Mouse (Mus musculus) brain, embryonic 18.5 days (tissue): ENCODE results near the gene Igf2bp1.
"Not testable (repeated sequence)": the region's sequence is repeated elsewhere in the genome, so short reads cannot be mapped to it uniquely, and the experiment has no call there.

ENCODE experiments used
- DNase-seq: peaks from one replicate; pipeline ENCODE4 v3.0.0-alpha.2; 2012; ENCODE audit warnings: low read depth, low spot score

Gene Igf2bp1

DNA sequence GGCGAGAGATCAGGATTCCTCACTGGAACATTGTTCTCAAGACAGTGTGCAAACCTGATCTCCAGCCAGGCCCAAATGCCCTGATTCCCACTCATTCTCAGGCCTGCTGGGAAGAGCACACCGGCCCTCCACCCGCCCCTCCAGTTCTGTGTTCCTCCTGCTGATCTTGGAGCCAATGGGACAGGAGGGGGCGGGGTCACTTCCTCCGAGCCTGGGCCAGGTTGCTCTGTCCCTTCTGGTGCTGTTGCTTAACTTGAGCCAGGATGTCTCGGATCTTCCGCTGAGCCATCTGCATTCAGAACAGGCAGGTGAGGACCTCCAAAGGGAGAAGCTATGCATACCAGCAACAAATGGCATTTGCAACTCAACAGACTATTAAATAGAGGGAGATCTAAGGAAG is 42.4 kb downstream of the Igf2bp1 start:
- DNase-seq: no peak

DNA sequence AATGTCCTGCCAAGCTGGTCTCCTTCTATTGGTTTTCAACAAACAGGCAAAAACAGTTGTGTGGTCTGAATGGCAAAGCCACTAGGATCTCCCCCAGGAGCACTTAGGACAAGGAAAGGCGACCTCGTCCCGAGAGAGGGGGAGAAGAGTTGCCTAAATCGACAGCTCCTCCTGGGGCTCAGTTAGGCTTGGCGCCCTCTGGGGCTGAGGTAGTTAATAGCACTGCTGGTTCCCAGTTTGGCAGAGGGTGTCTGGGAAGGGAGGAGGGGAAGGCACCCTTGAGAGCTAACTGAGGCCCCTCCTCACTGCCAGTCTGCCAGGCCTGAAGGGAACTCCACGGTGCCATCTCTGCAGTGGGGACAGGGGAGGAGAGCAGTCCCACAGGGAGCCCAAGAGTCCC is 46.6 kb downstream of the Igf2bp1 start:
- no peak for DNase-seq

DNA sequence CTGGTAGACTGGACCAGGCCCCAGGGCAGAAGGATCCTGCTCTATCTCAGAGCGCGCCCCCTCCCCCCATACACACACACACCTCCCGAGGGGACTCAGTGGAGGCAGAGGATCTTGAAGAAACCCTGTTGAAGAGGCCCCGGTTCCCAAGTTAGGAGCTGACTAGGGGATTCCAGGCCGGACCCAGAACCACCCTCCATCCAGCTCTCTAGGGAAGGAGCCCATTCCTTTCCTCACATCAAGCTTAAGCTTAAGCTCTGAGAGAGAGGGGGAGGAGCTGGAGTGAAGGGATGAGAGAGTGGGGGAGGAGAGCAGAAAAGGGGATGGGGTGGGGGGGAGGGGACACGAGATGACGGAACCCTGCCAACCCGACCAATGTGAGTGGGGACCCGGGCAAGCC is 47.5 kb downstream of the Igf2bp1 start:
- no peak for DNase-seq

DNA sequence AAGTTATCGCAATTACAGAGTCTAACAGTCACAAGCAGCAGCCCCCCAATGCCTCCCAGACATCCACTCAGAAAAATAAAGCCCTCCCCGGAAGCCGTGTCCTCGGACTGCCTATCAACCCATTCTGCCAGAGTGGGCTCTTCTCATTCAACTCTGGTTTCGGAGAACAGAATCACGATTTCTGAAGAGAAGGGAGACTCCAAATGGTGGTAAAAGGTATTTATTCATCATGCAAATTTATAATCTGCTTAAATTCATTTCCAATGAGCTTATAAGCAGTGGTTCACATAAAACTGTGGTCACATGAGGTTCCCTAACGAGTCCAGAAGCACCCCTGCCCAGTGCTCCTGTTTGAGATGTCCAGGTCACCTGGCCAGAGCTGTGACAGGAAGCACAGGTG is 48.3 kb downstream of the Igf2bp1 start:
- no peak for DNase-seq

DNA sequence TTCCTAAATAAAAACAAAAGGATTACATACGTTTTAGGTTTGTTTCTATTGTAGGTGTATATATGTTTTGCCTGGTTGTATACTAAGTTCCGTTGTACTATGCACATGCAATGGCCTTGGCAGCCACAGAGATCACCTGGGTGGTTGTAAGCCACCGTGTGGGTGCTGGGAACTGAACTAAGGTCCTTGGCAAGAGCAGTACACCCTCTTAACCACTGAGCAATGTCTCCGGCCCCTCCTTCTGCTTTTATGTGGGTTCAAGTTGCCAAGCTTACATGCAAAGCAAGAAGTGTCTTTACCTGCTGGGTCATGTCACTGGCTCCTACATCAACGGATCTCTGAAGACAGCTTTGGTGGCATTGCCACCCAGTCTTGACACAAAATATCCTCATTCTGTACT is 52.4 kb downstream of the Igf2bp1 start:
- DNase-seq: no peak

DNA sequence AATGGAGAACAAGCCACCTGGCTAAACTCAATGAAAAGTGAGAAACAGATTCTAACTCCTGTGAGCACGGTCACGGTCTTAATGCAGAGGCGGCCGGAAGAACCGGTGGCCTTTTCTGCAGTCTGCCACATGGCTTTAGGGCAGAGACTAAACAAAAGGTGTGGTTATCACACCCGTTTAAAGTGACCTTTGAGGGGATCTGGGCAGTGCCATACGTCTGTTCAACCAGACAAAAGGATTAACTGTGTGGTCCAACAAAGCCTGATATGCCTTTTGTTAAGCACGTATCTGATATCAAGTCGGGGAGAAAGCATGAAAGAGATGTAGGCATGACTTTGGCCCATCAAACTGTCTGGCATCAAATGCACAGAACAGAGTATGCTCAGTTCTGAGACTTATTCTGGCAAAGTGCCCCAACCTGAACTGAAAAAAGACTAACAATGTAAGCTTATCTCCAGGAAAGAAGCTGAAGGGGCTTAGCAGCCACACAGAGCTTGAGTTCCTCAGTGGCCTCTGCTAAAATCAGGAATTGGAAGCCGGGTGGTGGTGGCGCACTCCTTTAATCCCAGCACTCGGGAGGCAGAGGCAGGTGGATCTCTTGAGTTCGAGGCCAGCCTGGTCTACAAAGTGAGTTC is 59.8 kb downstream of the Igf2bp1 start:
- no peak for DNase-seq

DNA sequence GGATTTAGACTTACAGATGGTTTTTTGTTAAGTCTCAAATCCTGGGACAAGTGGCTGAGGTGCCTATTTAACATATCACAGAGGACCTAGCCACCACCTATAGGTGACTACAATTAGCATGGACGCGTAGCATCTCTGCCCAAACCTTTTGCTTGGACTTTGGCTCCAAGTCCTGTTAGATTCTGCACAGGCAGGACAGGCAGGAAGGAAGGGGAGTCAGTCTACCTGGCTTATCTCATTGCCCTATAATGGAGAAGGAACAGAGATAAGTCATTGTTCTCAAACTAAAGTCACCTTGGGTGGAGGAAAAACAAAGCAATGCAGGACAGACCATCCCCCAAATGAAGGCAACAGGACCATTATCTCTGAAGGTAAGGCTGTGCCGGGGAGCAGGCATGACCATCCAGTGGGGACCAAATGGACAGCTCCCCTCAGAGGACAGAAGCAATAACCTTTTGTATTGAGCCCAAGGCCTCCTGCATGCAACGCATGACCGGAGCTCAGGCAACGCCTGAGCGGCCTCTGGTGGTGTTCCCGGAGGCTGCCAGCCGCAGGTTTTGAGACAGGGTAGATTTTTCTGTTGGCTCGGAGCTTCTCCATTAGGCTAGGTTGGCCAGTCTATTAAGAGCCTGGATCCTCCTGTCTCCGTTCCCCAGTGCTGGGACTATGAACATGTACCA is 65.8 kb downstream of the Igf2bp1 start:
- DNase-seq: no peak

DNA sequence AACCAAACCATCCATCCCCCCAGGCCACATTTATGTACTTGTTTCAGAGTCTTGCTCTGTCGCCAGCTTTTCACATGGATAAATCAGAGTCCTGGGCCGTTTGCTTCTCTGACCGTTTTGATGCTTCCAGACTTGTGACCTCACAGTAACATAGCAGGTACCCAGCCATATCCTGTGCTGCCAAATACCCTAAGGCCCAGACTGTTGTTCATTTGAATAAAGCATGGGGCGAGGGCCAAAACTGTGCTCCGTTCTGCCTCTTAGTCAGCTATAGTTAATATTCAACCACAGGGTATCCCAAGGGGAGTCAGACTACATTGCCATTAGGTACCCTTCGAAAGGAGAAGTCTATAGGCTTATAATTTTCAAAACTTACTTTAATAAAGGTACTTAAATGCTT is 69.3 kb downstream of the Igf2bp1 start:
- DNase-seq: no peak

DNA sequence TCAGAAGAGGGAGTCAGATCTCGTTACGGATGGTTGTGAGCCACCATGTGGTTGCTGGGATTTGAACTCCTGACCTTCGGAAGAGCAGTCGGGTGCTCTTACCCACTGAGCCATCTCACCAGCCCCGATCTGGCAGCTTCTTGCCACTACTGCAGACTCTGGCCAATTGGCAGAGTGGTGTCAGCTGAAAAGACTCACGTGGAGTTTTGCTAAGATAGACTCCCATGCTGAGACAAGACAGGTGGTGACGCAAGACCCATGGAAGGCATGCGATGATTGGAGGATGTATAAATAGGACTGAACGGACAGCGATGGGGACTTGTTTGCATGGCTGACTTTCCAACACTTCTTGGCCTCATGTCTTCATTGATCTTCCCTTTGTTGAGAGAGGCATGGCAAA is 73.6 kb downstream of the Igf2bp1 start:
- DNase-seq: not testable (repeated sequence)

DNA sequence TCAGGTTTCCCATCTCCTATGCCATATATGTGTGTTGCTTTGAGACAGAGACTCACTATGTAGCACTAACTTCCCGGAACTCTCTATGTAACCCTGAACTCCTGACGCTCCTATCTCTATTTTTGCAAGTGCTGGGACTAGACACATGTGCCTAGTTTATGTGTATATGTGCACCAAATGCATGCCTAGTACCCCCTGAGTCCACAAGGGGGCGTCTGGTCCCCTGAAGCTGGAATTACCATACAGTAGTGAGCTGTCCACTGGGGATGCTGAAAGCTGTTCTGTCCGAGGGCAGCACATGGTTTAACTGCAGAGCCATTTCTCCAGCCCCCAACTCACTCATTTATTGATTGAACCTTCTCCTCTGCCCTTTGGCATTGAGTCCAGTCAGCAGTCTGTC is 79.3 kb downstream of the Igf2bp1 start:
- no peak for DNase-seq

DNA sequence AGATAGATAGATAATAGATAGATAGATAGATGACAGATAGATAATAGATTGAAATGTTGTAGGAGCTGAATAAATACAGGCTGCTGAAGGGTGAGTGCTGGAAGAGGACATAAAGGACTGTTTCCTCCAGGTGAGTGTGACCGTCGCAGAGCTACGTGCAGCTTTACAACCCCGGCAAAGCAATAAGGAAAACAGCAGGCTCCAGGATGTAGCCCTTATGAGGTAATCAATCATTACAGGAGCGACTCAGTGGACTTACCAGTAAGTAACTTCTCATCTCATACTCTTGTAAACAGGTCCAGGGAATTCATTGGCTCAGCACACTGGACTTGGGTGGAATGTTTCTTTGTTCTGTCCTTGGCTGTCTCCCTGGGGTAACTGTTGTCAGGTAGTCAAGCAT is 79.8 kb downstream of the Igf2bp1 start:
- no peak for DNase-seq

DNA sequence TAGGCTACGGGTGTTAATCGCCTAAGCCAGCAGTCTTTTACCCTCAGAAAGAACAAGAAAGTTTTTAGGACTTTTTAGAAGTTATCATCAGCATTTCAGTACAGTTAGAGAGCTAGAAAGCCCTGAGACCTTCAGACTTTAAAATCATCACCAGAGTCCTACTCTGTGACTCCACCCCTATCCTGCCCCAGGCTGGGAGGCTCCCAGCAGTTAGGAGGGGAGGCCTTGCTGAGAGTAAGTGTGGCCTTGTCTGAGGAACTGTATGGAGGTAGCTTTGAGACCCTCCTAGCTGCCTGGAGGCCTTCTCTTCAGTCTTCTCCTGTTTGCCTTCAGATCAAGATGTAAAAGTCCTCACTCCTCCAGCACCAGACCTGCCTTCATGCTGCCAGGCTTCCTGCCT is 81.5 kb downstream of the Igf2bp1 start:
- DNase-seq: no peak

DNA sequence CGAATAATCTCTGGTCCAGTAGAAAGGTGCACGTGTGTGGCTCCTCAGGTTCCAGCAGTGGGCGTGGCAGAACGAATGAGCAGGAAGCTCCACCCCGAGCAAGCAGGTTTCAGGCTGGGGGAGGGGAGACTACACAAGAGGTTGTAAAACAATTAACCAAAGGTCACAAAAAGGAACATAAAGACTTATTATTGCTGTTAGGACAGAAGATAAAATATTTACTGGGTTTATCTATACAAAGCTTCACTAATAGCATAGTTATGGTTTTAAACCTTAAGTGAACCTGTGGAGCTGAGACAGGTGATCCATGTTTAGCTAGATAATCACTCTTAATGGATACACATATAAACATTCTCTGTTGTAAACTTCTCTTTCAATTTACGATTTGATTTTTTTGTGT is 82.3 kb downstream of the Igf2bp1 start:
- not testable (repeated sequence) for DNase-seq

DNA sequence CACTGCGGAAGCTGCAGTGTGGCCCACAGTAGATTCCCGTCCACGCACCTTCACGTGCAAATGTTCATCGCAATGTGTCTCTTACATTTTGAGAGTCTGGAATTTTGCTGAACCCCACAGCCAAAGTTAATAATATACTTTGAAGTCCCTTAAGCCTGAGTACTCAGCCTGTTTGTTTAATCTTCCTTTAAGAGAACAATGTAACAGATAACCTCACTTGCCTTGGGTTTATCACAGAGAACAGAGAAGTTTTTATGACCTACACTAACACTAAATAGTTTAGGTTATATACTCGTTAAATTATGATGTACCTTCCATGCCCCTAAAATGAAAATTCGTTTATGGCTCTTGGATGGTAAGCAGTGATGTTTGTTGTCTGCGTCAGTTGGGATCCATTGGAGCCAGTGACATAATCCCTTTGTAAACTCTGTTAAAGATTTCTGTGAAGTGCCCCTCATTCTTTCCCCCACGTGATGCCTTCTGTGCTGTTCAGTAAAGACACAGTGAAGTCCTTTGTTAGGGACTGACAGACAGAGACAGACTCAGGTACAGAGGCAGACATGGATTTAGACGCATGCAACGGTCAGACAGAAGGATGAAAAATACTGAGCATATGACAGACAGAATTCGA is 83.6 kb downstream of the Igf2bp1 start:
- no peak for DNase-seq

DNA sequence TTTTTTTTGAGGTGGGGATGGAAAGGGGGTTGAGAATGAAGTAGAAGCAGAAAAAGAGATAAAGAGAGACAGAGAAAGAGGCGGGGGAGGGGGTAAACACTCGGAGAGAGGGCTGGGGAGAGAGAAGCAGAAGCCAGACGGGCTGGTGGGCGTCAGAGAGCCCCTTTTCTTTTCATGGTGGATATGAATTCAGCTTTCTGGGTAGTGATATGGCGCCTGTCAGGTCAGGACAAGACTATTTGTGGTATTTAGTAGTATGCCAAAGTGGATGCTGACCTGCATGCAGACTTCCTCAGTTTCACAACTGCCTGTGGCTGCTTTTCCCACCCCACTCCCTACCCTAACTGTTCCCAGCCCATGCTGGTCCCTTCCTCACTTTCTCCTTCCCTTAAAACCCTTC is 89.3 kb downstream of the Igf2bp1 start:
- no peak for DNase-seq

DNA sequence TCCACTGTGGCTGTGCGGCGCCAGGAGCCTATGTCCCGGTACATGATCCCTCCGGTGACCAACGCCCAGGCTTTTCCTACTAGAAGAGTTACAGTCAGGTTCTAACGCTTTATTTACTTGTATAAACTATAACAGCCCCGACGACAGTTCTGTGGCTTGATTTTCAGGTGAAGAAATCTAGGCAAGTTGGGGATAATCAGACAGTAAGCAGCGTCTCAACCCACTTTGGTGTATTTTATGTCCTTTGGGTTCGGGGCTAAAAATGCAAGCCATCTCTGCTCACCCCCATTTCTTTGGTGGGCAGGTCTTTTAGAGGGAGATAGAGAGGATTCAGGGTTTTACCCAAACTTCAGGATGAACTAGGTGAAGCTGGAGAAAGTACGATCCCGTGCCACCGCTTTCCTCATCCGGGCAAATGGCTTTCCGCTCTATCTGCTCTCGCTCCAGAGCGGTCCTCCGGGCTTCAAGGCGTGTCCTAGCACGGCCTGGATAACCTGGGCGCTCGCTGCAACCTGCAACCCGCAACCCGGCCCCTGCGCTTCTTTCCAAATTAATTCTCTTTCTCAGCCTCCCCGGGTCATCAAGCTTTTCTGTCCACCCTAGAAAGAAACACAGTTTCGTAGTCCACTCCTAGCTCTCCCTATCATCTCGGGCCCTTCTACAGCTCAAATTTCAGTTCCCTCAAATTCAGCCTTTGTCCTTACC is 90.6 kb downstream of the Igf2bp1 start:
- no peak for DNase-seq

DNA sequence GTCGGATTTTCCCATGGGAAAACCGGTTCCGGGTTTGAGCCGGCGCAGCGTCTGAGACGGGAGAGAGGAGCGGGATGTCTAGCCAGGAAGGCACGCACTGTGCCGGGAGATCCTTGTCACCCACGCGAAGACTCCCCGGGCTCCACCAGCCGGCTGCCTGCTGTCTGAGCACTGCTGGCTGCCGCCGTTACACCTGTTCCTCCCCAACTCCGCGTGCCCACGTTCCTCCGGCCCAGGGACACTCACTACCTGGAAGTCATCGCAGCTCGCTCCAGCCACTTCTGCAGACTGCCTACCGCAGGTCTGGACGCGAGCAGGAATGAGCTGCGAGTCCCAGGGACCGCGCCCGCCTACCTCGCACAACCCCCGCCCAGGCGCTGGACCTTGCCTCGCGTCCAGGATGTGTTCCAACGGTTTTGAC is 91.2 kb downstream of the Igf2bp1 start, which contains the start of gene B4galnt2:
TSS of gene B4galnt2 (minus strand) at position 321 of the 421 bp plus-strand sequence.
- DNase-seq: no peak

DNA sequence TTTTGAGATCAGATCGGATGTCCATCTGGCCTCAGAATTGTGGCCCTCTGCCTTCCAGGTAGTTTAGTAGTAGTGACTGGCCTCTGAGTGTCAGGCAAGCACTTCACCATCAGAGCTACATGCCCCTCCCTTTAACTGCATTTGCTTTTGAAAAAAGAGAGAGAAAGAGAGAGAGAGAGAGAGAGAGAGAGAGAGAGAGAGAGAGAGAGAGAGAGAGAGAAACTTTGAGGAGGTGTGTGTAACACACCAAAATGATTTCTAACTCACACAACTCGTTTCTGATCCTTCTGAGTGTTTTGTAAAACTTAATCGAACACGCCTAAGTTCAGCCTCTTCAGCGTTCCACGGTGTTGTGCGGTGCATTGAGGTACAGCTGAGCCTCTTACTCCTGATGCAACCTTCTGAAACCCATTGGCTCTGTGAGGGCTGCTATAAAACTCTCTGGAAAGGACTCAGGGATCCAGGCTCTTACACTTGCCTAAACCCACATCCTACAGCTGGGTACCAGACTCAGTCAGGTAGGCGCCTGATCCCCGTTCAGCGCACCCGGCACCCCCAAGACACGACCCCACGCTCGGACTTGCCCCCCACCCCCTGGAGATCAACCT is 91.7 kb downstream of the Igf2bp1 start:
- DNase-seq: no peak

DNA sequence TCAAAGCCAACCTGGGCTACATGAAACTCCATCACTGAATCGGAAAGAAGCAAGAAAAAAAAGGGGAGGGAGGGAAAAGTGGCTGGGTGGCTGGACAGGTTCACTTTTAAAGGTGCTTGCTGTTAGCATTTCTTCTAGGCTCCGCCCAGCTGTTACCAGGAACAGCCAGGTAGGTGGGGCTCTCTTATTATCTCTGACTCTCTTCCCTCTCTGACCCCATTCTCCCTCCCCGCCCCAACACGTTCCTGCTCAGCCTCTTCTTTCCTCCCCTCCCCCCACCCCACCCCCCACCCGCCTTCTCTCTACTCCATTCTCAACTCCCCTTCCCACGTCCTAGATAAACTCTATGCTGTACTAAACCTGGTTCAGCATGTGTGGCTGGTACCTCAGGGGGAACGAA is 94.2 kb downstream of the Igf2bp1 start:
- DNase-seq: no peak

DNA sequence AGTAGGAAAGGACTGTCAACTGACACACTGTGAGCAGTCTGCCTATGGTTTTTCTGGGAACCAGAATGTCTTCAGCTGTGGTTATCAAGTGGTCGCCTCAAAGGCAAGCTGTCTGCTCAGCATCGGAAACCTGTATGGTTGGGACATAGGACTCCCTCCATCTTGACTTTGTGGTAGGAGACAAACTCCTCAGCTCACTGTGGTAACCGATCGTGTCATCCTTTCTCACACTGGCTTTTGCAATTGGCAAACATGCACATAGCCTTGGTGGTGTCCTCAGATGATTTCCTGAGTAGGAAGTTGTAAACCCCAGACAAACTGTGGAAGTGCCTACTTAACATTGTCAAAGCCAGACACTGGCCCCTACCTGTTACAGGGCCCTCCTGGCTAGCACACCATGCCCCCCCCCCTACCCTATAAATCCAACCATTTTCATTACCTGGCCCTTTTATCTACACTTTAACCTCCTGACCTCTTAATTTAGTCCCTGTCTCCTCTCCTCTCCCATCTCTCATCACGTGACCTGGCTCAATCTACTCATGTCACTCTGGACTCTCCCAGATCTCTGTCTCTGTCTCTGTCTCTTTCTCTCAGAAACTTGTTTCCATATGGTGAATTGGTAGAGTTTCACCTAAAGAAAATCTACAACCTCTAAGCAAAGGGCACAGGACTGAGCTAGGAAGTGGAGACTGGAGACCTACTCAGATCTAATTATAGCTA is 97.8 kb downstream of the Igf2bp1 start:
- no peak for DNase-seq
